Mouse (Mus musculus) midbrain, embryonic 12.5 days (tissue): ENCODE data around the gene Vti1a. TPM values are rescaled to one million over a fixed set of nuclear protein-coding genes. Genes with fewer than 3 reads are reported as not detected.

ENCODE experiments used
- ATAC-seq: fragments of 200-750 bp; cut with Nextera tagmentation; 2 replicates; pipeline ENCODE4 v1.8.0; 2017; ENCODE audit warnings: low read depth, moderate TSS enrichment, moderate library complexity; ENCODE audit not compliant: low FRiP score
- H3K27ac ChIP-seq: fragments of 300-500 bp; sonication (generic); replicated peaks from 2 replicates; pipeline ENCODE4 v1.5.1; 2016; ENCODE audit warnings: mild to moderate bottlenecking
- H3K27me3 ChIP-seq: fragments of 300-500 bp; sonication (generic); 2 replicates; pipeline ENCODE4 v1.6.1; 2016; ENCODE audit warnings: mild to moderate bottlenecking
- H3K36me3 ChIP-seq: fragments of 300-500 bp; sonication (generic); 2 replicates; pipeline ENCODE4 v1.6.1; 2016
- H3K4me1 ChIP-seq: fragments of 300-500 bp; sonication (generic); 2 replicates; pipeline ENCODE4 v1.6.1; 2016
- H3K4me2 ChIP-seq: fragments of 300-500 bp; sonication (generic); replicated peaks from 2 replicates; pipeline ENCODE4 v1.6.1; 2016; ENCODE audit warnings: mild to moderate bottlenecking, moderate library complexity
- H3K4me3 ChIP-seq: fragments of 300-500 bp; sonication (generic); 2 replicates; pipeline ENCODE4 v1.5.1; 2016; ENCODE audit warnings: mild to moderate bottlenecking
- H3K9ac ChIP-seq: fragments of 300-500 bp; sonication (generic); replicated peaks from 2 replicates; pipeline ENCODE4 v1.6.1; 2016; ENCODE audit warnings: mild to moderate bottlenecking, moderate library complexity
- H3K9me3 ChIP-seq: fragments of 300-500 bp; sonication (generic); 2 replicates; pipeline ENCODE4 v1.6.1; 2016; ENCODE audit warnings: mild to moderate bottlenecking
- WGBS: fragments of 180-500 bp; shearing (Covaris S2); methylation state at CpG from one replicate; pipeline ENCODE4 v1.1.7; 2016; 5-methylcytosine and 5-hydroxymethylcytosine counted together
- polyA plus RNA-seq: library from polyadenylated mRNA; unstranded; fragments of >200 nt; fragmentation: Nextera tagmentation; extraction: Ambion mirVana; gene quantifications from 2 replicates; pipeline ENCODE4 v1.2.1, GENCODE M21; 2016

The Vti1a gene
- polyA plus RNA-seq, 1 experiment from 2014 or later: 34.1 TPM

DNA sequence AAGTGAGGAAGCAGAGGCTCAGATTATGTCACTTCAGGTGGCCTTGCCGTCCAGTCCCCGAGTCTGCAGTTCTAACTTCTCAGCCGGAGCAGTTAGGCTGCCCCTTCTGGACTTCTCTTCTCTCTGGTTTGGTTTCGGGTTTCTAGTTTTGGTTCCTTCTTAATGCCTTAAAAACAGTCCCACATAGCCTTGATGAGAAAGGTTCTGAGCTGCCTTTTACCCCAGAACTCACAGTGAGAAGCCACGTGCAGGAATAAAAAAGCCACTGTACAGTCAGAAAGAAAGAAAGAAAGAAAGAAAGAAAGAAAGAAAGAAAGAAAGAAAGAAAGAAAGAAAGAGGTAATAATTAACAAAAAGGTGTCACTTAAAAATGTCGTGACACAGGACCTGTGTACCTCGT lies 236.8 kb downstream of the Vti1a start:
- Histone ChIP-seq H3K9me3 (no peaks in the 10 kb centered on the region), H3K4me2 (no peak overlapping the region), H3K27me3 (peaks cover 63% of the 10 kb centered on the region), H3K4me1 (peaks cover 38% of the 10 kb centered on the region), H3K9ac (no peak overlapping the region), H3K4me3 (no peak overlapping the region), H3K27ac (no peak overlapping the region), H3K36me3 (no peaks in the 10 kb centered on the region)
- ATAC-seq: no peak
- WGBS: 58% methylated on average over 7 of the region's 7 CpGs

DNA sequence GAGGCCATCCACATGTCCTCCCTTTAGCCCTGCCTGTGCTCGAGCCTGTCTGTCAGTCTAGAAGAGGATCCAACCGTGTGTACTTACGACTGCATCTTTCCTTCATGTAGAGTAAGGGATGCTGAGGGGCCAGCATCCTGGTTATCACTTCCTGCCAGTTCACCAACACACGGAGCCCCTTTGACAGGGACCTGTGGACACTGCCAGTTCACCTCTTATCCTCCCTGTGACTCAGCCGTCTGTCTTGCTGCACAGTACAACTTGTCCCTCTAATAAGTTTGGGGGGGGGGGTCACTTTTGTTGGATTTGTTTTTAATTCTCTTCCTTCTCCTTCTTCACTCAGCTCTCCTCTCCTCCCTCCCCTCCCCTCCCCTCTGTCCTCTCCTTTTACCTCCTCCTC lies 238.2 kb downstream of the Vti1a start:
- peaks cover 38% of the 10 kb centered on the region for H3K4me1 ChIP-seq
- no peak overlapping the region for H3K27ac ChIP-seq
- H3K9ac ChIP-seq: no peak overlapping the region
- H3K36me3 ChIP-seq: no peaks in the 10 kb centered on the region
- no peak for ATAC-seq
- H3K4me2 ChIP-seq: no peak overlapping the region
- peaks cover 50% of the 10 kb centered on the region for H3K27me3 ChIP-seq
- no peaks in the 10 kb centered on the region for H3K9me3 ChIP-seq
- no peak overlapping the region for H3K4me3 ChIP-seq
- WGBS: 57% methylated on average over 5 of the region's 5 CpGs

DNA sequence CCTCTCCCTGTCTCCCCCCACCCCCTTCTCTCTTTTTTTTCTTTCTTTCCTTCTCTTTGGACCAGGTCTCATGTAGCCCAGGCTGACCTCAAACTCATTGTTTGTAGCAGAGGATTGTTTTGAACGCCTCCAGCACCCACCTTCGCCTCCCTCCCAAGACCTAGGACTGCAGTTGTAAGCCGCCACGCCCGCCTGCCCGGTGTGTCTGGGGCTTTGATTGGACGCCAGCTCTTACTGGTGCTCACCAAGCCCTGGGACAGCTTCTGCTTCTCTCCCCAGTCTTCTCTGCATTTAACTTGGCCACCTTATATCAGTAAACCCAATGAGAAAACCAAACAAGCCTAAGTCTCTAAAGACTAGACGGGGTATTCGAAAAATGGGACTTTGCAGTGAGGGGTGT lies 238.6 kb downstream of the Vti1a start:
- Histone ChIP-seq H3K9me3 (no peaks in the 10 kb centered on the region), H3K27ac (no peak overlapping the region), H3K27me3 (peaks cover 51% of the 10 kb centered on the region), H3K4me1 (peaks cover 38% of the 10 kb centered on the region), H3K4me2 (no peak overlapping the region), H3K4me3 (no peak overlapping the region), H3K9ac (no peak overlapping the region), H3K36me3 (no peaks in the 10 kb centered on the region)
- 59% methylated on average over 9 of the region's 9 CpGs for WGBS
- no peak for ATAC-seq

DNA sequence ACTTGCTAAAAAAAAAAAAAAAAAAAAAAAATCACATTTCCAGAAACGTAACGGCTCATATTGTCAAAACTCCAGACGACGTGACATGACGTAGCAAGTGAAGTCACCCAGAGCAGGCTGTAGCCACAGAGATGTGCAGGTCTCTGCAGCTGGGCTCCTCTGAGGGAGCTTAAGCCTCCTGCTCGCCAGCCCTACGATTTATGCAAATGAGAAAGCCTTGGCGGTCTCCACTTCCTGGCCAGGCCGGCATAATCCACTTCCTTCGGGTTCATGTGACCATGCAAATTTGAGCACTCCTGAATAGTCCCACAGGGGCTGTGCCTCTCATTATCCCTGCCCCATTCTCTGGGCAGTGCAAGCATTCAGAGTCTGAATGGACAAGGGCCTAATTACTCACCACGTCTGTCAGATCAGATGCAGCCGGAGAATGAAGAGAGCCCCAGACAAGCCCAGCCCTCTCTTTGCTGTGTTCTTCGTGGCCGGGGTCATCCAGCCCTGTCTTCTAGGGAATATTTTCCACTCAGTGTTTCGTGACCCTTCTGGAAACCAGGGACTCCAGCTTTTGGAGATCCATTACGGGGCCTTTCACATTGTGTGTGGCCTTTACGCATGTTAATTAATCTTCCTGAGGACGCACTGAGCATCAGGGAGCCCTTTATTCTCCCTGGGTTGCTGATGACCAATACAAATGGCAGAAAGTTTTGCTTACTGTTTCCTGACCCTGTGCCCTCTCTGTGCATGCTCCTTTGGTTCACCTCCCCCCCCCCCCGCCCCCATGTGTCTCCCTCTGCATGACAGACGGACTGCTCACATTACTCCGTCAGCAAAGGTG lies 240.3 kb downstream of the Vti1a start:
- peak; percentile 99 for ATAC-seq
- Histone ChIP-seq H3K4me1 (peaks cover 38% of the 10 kb centered on the region), H3K36me3 (no peaks in the 10 kb centered on the region), H3K9ac (no peak overlapping the region), H3K9me3 (no peaks in the 10 kb centered on the region), H3K4me2 (peak overlapping the region; percentile 41), H3K27me3 (peaks cover 59% of the 10 kb centered on the region), H3K4me3 (no peak overlapping the region), H3K27ac (peak overlapping the region; percentile 75)
- 4% methylated on average over 21 of the region's 21 CpGs for WGBS

DNA sequence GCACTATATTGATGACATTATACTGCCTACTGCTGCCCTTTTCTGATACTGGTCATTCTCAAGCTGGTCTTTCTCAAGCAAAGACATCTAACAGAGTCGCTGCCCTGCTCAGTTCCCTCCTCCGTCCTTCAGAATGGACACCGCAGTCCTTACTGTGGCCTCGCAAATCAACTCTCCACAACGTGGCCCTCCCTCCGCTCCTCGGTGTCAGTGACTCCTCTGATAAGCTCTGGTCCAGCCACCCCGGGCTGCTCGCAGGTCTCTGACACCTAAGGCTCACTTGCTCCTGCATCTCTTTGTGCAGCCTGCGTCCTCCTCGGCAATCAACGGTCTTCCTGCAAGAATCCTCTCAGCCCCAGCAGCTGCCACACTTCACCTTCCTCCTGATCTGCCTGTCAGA lies 243.2 kb downstream of the Vti1a start:
- peaks cover 45% of the 10 kb centered on the region for H3K27me3 ChIP-seq
- no peak overlapping the region for H3K4me3 ChIP-seq

DNA sequence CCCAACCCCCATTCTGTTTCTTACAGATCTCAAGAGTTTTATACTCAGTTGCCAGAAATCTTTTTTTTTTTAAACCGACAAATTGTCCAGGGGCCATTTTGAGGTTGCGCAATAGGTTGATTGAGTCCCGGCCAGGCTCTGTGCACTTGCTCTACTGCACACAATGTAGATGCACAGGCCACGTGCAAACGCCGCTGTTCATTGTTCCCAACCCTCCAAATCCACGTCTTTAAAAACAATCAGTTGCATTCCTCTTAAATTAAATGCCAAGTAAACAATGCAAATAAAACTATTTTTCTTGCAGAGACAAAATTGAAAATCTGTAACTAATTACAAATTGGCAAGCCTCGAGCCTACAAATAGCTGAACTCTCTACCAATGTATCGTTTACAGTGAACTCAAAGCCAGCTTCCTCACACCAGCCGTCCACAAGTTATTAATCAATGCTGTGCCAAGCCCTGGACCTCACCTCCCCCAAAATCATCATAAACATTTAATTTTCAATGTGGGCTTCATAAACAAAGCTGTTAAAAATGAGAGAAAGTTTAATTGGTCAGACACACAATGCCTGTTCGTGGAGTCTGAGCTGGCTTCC lies 244.1 kb downstream of the Vti1a start:
- H3K4me2 ChIP-seq: no peak overlapping the region
- H3K27ac ChIP-seq: no peak overlapping the region
- no peak overlapping the region for H3K9ac ChIP-seq
- peaks cover 38% of the 10 kb centered on the region for H3K27me3 ChIP-seq
- no peaks in the 10 kb centered on the region for H3K36me3 ChIP-seq
- no peaks in the 10 kb centered on the region for H3K9me3 ChIP-seq
- H3K4me3 ChIP-seq: no peak overlapping the region
- H3K4me1 ChIP-seq: peaks cover 22% of the 10 kb centered on the region
- 88% methylated on average over 11 of the region's 11 CpGs for WGBS
- ATAC-seq: no peak

More for the DNA sequence above, 243.2 kb downstream of the Vti1a start:
- Histone ChIP-seq H3K36me3 (no peaks in the 10 kb centered on the region), H3K9me3 (no peaks in the 10 kb centered on the region), H3K9ac (no peak overlapping the region), H3K27ac (no peak overlapping the region), H3K4me2 (no peak overlapping the region), H3K4me1 (peaks cover 31% of the 10 kb centered on the region)
- no peak for ATAC-seq
- 87% methylated on average over 12 of the region's 12 CpGs for WGBS

DNA sequence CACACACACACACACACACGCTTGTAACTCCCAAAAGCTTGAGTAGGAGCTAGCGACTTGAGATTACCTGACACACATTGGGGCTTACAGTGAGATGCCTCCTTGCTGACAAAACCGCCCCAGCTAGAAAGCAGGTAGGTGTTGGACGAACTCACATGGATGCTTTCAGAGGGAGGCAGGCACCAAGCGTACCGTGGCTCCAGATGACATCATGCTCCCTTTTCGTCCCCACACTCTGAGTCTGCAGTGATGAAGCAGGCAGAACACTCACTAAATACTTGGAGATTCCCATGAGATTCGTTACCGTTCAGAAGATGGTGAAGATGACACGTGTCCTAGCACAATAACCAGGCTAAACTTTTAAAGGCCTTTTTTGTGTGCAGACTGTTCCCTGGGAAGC lies 245.4 kb downstream of the Vti1a start:
- no peak for ATAC-seq

DNA sequence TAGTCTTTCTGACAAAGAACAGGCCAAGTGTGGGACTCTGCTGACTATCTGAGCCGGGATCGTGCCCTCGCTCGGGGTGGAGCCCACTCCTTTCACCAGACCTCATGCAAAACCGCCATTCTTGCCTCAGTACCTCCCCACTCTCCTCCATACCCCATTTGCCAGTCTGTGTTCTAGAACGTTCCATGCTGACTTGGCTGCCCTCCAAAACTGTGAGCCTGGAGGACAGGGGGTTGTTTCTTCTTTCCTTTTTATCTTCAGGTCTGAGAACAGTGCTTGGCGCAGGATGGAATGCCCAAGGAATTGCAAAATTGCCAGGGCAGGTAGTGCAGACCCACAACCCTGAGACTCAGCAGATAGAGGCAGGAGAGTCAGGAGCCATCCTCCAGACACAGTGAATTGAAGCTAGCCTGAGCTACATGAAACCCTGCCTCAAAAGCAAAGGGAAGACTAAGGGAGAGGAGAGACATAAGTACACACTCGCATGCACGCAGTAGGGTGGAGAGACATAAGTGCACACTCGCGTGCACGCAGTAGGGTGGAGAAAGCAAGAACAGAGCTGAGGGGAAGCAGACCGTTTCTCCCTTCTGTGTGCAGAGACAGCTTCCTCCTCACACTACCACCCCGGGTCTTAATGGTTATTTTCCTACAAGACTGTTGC lies 246.5 kb downstream of the Vti1a start:
- Histone ChIP-seq H3K9me3 (no peaks in the 10 kb centered on the region), H3K4me2 (no peak overlapping the region), H3K27me3 (peaks cover 35% of the 10 kb centered on the region), H3K4me1 (peaks cover 10% of the 10 kb centered on the region), H3K9ac (no peak overlapping the region), H3K4me3 (no peak overlapping the region), H3K36me3 (no peaks in the 10 kb centered on the region), H3K27ac (no peak overlapping the region)
- no peak for ATAC-seq
- WGBS: 76% methylated on average over 14 of the region's 14 CpGs

More for the DNA sequence above, 245.4 kb downstream of the Vti1a start:
- no peak overlapping the region for H3K27ac ChIP-seq
- H3K4me2 ChIP-seq: no peak overlapping the region
- H3K4me3 ChIP-seq: no peak overlapping the region
- no peaks in the 10 kb centered on the region for H3K36me3 ChIP-seq
- no peaks in the 10 kb centered on the region for H3K9me3 ChIP-seq
- H3K9ac ChIP-seq: no peak overlapping the region
- H3K27me3 ChIP-seq: peaks cover 35% of the 10 kb centered on the region
- peaks cover 15% of the 10 kb centered on the region for H3K4me1 ChIP-seq
- whole genome bisulfite sequencing: 84% methylated on average over 10 of the region's 10 CpGs

DNA sequence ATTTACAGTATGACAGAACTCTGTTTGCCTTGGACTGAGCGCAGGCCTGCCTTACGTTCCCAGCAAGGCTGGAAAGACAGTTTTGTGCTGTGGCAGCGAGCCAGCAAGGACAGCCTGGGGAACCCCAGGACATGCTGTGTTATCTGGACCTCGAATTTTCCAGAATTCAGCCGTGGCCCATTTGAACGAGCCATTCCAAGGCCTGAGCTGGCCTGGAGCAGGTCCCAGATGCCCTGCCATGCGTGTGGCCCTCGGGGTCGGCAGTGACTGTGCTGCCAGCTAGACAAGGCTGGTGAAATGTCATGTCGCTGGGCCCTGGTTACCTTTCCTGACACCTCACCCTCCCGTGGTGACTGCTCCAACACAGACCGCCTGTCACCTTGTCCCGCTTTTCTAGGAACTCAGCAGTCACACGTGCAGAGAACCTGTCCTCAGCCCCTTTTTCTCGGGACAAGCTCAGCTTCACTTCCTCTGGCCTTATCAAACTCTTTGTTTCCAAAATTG lies 247.1 kb downstream of the Vti1a start:
- Histone ChIP-seq H3K27me3 (peaks cover 35% of the 10 kb centered on the region), H3K4me3 (no peak overlapping the region), H3K27ac (no peak overlapping the region), H3K36me3 (no peaks in the 10 kb centered on the region), H3K4me2 (no peak overlapping the region), H3K9ac (no peak overlapping the region), H3K9me3 (no peaks in the 10 kb centered on the region), H3K4me1 (peaks cover 10% of the 10 kb centered on the region)
- 79% methylated on average over 15 of the region's 15 CpGs for WGBS
- no peak for ATAC-seq

DNA sequence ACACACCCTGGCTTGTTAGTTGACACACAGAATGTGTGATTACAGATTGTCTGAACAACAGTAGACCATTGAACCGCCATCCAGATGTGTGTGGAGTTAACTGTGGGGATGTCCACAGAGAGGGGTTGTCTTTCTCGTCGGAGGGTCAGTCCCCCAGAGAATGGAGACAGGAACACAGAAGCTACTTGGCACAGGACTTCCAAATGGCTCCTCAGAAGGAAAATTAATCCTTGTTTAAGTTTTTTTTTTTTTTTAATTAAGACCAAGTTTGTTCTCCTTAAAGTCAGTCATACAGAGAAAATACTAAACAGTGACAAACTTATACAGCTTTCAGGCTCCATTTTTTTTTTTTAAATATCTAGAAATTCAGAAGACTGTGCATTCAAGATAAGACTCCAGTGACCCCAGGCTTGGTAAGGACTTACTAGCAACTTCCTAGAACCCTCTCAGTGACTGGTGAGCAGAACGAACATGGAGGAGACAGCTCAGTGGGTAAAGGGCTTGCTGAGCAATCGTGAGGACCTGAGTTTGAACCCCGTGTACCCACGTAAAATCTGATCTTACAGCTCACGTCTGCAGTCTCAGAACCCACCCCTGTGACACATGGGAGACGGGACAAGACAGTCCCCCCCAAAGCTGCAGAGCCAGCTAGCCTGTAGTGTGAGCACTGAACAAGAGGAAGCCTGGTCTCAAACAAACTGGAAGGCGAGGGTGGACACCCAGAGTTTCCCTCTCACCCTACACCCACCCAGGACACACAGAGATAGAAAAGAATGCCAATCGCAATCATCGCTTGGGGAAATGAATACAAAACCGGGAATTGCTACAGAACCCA lies 248.2 kb downstream of the Vti1a start:
- H3K27me3 ChIP-seq: peaks cover 33% of the 10 kb centered on the region
- H3K4me1 ChIP-seq: peaks cover 10% of the 10 kb centered on the region
- no peaks in the 10 kb centered on the region for H3K36me3 ChIP-seq
- no peak overlapping the region for H3K27ac ChIP-seq
- H3K4me3 ChIP-seq: no peak overlapping the region
- H3K9ac ChIP-seq: no peak overlapping the region
- no peak for ATAC-seq
- no peak overlapping the region for H3K4me2 ChIP-seq
- WGBS: 81% methylated on average over 13 of the region's 13 CpGs
- H3K9me3 ChIP-seq: no peaks in the 10 kb centered on the region

DNA sequence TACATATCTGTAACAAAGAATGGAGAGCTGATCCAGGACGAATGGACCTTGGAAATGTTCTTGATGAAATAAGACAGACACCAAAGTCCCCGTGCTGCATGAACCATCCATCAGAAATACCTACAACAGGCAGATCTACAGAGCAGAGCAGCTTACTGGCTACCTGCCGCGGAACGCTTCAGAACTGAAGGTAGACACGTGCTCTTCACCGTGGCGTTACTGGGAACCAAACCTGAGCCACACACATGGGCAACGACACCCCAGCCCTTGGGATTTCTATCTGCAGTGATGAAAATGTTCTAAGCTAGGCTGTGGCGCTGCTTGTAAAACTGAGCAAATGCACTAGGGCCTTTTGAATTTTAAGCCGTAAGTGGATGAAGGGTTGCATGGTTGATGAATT lies 249.0 kb downstream of the Vti1a start:
- Histone ChIP-seq H3K9me3 (no peaks in the 10 kb centered on the region), H3K4me3 (no peak overlapping the region), H3K4me1 (peaks cover 10% of the 10 kb centered on the region), H3K27ac (no peak overlapping the region), H3K36me3 (no peaks in the 10 kb centered on the region), H3K27me3 (peaks cover 26% of the 10 kb centered on the region), H3K4me2 (no peak overlapping the region), H3K9ac (no peak overlapping the region)
- ATAC-seq: no peak
- whole genome bisulfite sequencing: 93% methylated on average over 11 of the region's 11 CpGs
